Mouse (Mus musculus): ENCODE measurements around the gene Adamts3. TPM values are rescaled to one million over a fixed set of nuclear protein-coding genes. Genes with fewer than 3 reads are reported as not detected.

Gene Adamts3
- total RNA-seq, 2 experiments from 2014 or later = 3.9 to 10.3 TPM

- ATAC-seq (replicated peaks; ENCODE audit: poor library complexity) = peak; percentile 71
Measured at GRCm38 (mm10) chr5:89714552-89714951, 168.6 kb downstream of the Adamts3 start.

- no peak for ATAC-seq (replicated peaks; ENCODE audit: poor library complexity)
Measured at GRCm38 (mm10) chr5:89711116-89711859, 171.8 kb downstream of the Adamts3 start.

- no peak for ATAC-seq (replicated peaks; ENCODE audit: poor library complexity)
Measured at GRCm38 (mm10) chr5:89709459-89709858, 173.7 kb downstream of the Adamts3 start.

GRCm38 (mm10) chr5:89704264-89704663 is 178.9 kb downstream of the Adamts3 start:
- no peak for ATAC-seq (replicated peaks; ENCODE audit: poor library complexity)

GRCm38 (mm10) chr5:89701241-89702007 is 181.7 kb downstream of the Adamts3 start:
- ATAC-seq (replicated peaks; ENCODE audit: poor library complexity) = no peak

GRCm38 (mm10) chr5:89687826-89688225 is 195.3 kb downstream of the Adamts3 start:
- no peak for ATAC-seq (replicated peaks; ENCODE audit: poor library complexity)

GRCm38 (mm10) chr5:89679871-89680536 is 203.1 kb downstream of the Adamts3 start:
- ATAC-seq (replicated peaks; ENCODE audit: poor library complexity) = peak; percentile 79

- ATAC-seq (replicated peaks; ENCODE audit: poor library complexity) = peak; percentile 61
Measured at GRCm38 (mm10) chr5:89678148-89678547, 205.0 kb downstream of the Adamts3 start.

GRCm38 (mm10) chr5:89674066-89674848 is 208.9 kb downstream of the Adamts3 start:
- ATAC-seq (replicated peaks; ENCODE audit: poor library complexity) = no peak; the same call in 1 of the 2 replicates

GRCm38 (mm10) chr5:89672950-89673349 is 210.2 kb downstream of the Adamts3 start:
- ATAC-seq (replicated peaks; ENCODE audit: poor library complexity) = no peak

GRCm38 (mm10) chr5:89654327-89654726 is 228.8 kb downstream of the Adamts3 start:
- no peak for ATAC-seq (replicated peaks; ENCODE audit: poor library complexity)

- no peak for ATAC-seq (replicated peaks; ENCODE audit: poor library complexity)
Measured at GRCm38 (mm10) chr5:89653862-89654261, 229.3 kb downstream of the Adamts3 start.

- no peak for ATAC-seq (replicated peaks; ENCODE audit: poor library complexity)
Measured at GRCm38 (mm10) chr5:89646940-89647339, 236.2 kb downstream of the Adamts3 start.

- ATAC-seq (replicated peaks; ENCODE audit: poor library complexity) = no peak
Measured at GRCm38 (mm10) chr5:89635434-89635833, 247.7 kb downstream of the Adamts3 start.

- no peak for ATAC-seq (replicated peaks; ENCODE audit: poor library complexity)
Measured at GRCm38 (mm10) chr5:89631599-89631998, 251.5 kb downstream of the Adamts3 start.

All from megakaryocyte progenitor cell, adult 5-6 weeks (primary cell).